Mouse (Mus musculus) kidney, embryonic 15.5 days (tissue): ENCODE results near the gene Ak9. TPM values are rescaled to one million over a fixed set of nuclear protein-coding genes. Genes with fewer than 3 reads are reported as not detected.

Experiments
- ATAC-seq: fragments of 200-750 bp; cut with Nextera tagmentation; replicated peaks from 2 replicates; pipeline ENCODE4 v1.8.0; 2017; ENCODE audit warnings: moderate TSS enrichment; ENCODE audit not compliant: low FRiP score
- H3K27ac ChIP-seq: fragments of 300-500 bp; sonication (generic); 2 replicates; pipeline ENCODE4 v1.5.1; 2015; ENCODE audit warnings: mild to moderate bottlenecking, inconsistent platforms
- H3K27me3 ChIP-seq: fragments of 300-500 bp; sonication (generic); 2 replicates; pipeline ENCODE4 v1.6.1; 2015; ENCODE audit warnings: inconsistent platforms
- H3K36me3 ChIP-seq: fragments of 300-500 bp; sonication (generic); 2 replicates; pipeline ENCODE4 v1.6.1; 2015; ENCODE audit warnings: inconsistent platforms
- H3K4me1 ChIP-seq: fragments of 300-500 bp; sonication (generic); 2 replicates; pipeline ENCODE4 v1.6.1; 2015; ENCODE audit warnings: inconsistent platforms
- H3K4me2 ChIP-seq: fragments of 300-500 bp; sonication (generic); 2 replicates; pipeline ENCODE4 v1.6.1; 2015; ENCODE audit warnings: moderate library complexity, mild to moderate bottlenecking, inconsistent platforms
- H3K4me3 ChIP-seq: fragments of 300-500 bp; sonication (generic); replicated peaks from 2 replicates; pipeline ENCODE4 v1.5.1; 2015; ENCODE audit warnings: mild to moderate bottlenecking, inconsistent platforms
- H3K9ac ChIP-seq: fragments of 300-500 bp; sonication (generic); 2 replicates; pipeline ENCODE4 v1.6.1; 2015; ENCODE audit warnings: mild to moderate bottlenecking, inconsistent platforms
- H3K9me3 ChIP-seq: fragments of 300-500 bp; sonication (generic); replicated peaks from 2 replicates; pipeline ENCODE4 v1.6.1; 2016; ENCODE audit warnings: inconsistent platforms
- WGBS: fragments of 180-500 bp; shearing (Covaris S2); methylation state at CpG from one replicate; pipeline ENCODE4 v1.1.7; 2015; ENCODE audit warnings: mixed read lengths; 5-methylcytosine and 5-hydroxymethylcytosine counted together
- polyA plus RNA-seq: library from polyadenylated mRNA; unstranded; fragments of >200 nt; fragmentation: Nextera tagmentation; extraction: Ambion mirVana; gene quantifications from 2 replicates; pipeline ENCODE4 v1.2.1, GENCODE M21; 2015

Gene Ak9
- polyA plus RNA-seq, 1 experiment from 2014 or later: 0.04 TPM

DNA sequence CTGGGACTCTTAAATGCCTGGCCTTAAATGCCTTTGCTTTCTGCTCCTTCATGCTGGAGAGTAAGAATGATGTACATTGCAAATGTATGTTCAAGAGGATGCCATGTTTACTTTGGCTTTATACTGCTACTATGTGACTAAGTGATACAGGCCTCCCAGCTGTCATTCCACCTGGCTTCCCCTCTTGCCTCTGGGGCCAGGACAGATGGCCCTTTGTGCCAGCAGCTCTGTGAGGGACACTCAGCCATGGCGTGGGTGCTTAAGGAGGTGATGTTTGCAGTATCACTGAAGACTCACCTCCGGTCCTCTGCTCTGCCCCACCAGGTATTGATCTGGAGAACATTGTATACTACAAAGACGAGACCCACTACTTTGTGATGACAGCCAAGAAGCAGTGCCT is 176.2 kb downstream of the Ak9 start:
- ATAC-seq: no peak
- Histone ChIP-seq H3K4me1 (peaks cover 30% of the 10 kb centered on the region), H3K4me2 (no peak overlapping the region), H3K9ac (no peak overlapping the region), H3K27me3 (no peaks in the 10 kb centered on the region), H3K36me3 (peaks cover 56% of the 10 kb centered on the region), H3K27ac (no peak overlapping the region), H3K4me3 (no peak overlapping the region), H3K9me3 (no peaks in the 10 kb centered on the region)
- WGBS: 92% methylated on average over 3 of the region's 3 CpGs

GRCm38 (mm10) chr10:41480938-41481880 is 177.4 kb downstream of the Ak9 start:
- Histone ChIP-seq H3K4me1 (peaks cover 24% of the 10 kb centered on the region), H3K9ac (no peak overlapping the region), H3K27me3 (no peaks in the 10 kb centered on the region), H3K27ac (no peak overlapping the region), H3K4me3 (no peak overlapping the region), H3K4me2 (no peak overlapping the region), H3K36me3 (peaks cover 68% of the 10 kb centered on the region), H3K9me3 (no peaks in the 10 kb centered on the region)
- no peak for ATAC-seq
- 76% methylated on average over 33 of the region's 33 CpGs for WGBS

DNA sequence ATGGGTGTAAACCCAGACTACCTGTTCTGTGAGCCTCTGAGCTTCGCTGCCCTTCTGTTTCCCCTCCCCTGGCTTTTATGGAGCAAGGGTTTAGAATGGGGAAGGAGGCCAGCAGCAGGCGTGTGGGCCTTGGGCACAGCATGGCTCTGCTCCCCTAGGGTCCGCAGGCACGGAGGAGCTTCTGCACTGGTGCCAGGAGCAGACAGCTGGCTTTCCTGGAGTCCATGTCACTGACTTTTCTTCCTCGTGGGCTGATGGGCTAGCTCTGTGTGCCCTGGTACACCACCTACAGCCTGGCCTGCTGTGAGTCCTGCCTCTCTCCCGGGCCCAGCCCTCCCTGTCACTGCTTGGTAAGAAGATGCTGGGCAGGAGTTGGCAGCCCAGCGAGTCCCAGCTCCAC is 178.7 kb downstream of the Ak9 start:
- Histone ChIP-seq H3K9me3 (no peaks in the 10 kb centered on the region), H3K4me1 (peaks cover 12% of the 10 kb centered on the region), H3K27me3 (no peaks in the 10 kb centered on the region), H3K4me2 (no peak overlapping the region), H3K36me3 (peaks cover 80% of the 10 kb centered on the region), H3K9ac (no peak overlapping the region), H3K4me3 (no peak overlapping the region), H3K27ac (no peak overlapping the region)
- 88% methylated on average over 7 of the region's 7 CpGs for WGBS
- no peak for ATAC-seq

Other genes with a start within 250 kb of the Ak9 start
- 0.12 TPM in 1 of 2 replicates, not detected in the other for gene Gpr6, start 231.7 kb upstream of the Ak9 start, polyA plus RNA-seq
- 15.7 and 17.5 TPM in 2 replicates for gene Fig4, start 720 bp upstream of the Ak9 start, polyA plus RNA-seq
- gene Zbtb24, start 146.4 kb downstream of the Ak9 start, polyA plus RNA-seq: 18.3 and 19.8 TPM in 2 replicates
- gene Mical1, start 172.3 kb downstream of the Ak9 start, polyA plus RNA-seq: 31.5 and 39.3 TPM in 2 replicates
- gene Smpd2, start 186.4 kb downstream of the Ak9 start, polyA plus RNA-seq: 59.6 and 72.0 TPM in 2 replicates
- 2.4 and 2.6 TPM in 2 replicates for gene Ppil6, start 186.5 kb downstream of the Ak9 start, polyA plus RNA-seq
- 180 and 188 TPM in 2 replicates for gene Cd164, start 215.4 kb downstream of the Ak9 start, polyA plus RNA-seq